8 mouse cellular contexts compared by ENCODE assay signal in genomic region chr15:100421059-100421757, GRCm38 (mm10). TPM values are rescaled to one million over a fixed set of nuclear protein-coding genes. Genes with fewer than 3 reads are reported as not detected.
DNase-seq lines count a peak whose midpoint lies in the region; ATAC-seq lines count a peak whose summit lies in the region.

No protein-coding gene starts in this region.

- no peaks in the 10 kb centered on the region for H3K9me3 ChIP-seq in lung, embryonic 16.5 days (ENCODE audit: control insufficient read depth, low read length)
- H3K9me3 ChIP-seq in hindbrain, embryonic 16.5 days (ENCODE audit: control insufficient read depth, low read length): no peaks in the 10 kb centered on the region
- no peaks in the 10 kb centered on the region for H3K9me3 ChIP-seq in midbrain, embryonic 16.5 days (replicated peaks; ENCODE audit: control insufficient read depth, low read length, poor library complexity, severe bottlenecking)

- 24% methylated on average over 8 of the region's 8 CpGs for WGBS in lung, embryonic 16.5 days
- 33% methylated on average over 8 of the region's 8 CpGs for WGBS in hindbrain, embryonic 16.5 days
- WGBS in midbrain, embryonic 16.5 days: 46% methylated on average over 8 of the region's 8 CpGs

- H3K9ac ChIP-seq in lung, embryonic 16.5 days (ENCODE audit: low read length): peak overlapping the region; percentile 29; the same call in 1 of the 2 replicates
- H3K9ac ChIP-seq in hindbrain, embryonic 16.5 days (ENCODE audit: low read depth, low read length): peak overlapping the region; percentile 27
- peak overlapping the region; percentile 15; the same call in 1 of the 2 replicates for H3K9ac ChIP-seq in midbrain, embryonic 16.5 days (ENCODE audit: low read depth, low read length)

- no peak for ATAC-seq in lung, embryonic 16.5 days (ENCODE audit: low read depth)
- ATAC-seq in erythroblast, adult 5-6 weeks (replicated peaks; ENCODE audit: low FRiP score, poor library complexity, severe bottlenecking): peak; percentile 7; the same call in 1 of the 2 replicates
- no peak for ATAC-seq in hindbrain, embryonic 16.5 days
- no peak for ATAC-seq in midbrain, embryonic 16.5 days

- no peak for DNase-seq in lung, postnatal 25 days (ENCODE audit: low spot score)
- DNase-seq in left cerebral cortex, adult 9 months (ENCODE audit: low spot score in 2 of 2): no peak
- no peak for DNase-seq in layer of hippocampus, postnatal 14 days (ENCODE audit: low spot score in 2 of 2)
- no peak for DNase-seq in thymus, postnatal 36 days

- H3K4me1 ChIP-seq in lung, embryonic 16.5 days (replicated peaks; ENCODE audit: control insufficient read depth, insufficient read depth, low read length): peaks cover 16% of the 10 kb centered on the region
- peaks cover 32% of the 10 kb centered on the region for H3K4me1 ChIP-seq in hindbrain, embryonic 16.5 days (ENCODE audit: control insufficient read depth, insufficient read depth, low read depth, low read length)
- peaks cover 33% of the 10 kb centered on the region for H3K4me1 ChIP-seq in midbrain, embryonic 16.5 days (ENCODE audit: control insufficient read depth, insufficient read depth, low read length)

- H3K27me3 ChIP-seq in lung, embryonic 16.5 days (ENCODE audit: control insufficient read depth, insufficient read depth, low read depth, low read length): peaks cover 16% of the 10 kb centered on the region
- peaks cover 10% of the 10 kb centered on the region; the same call in 1 of the 2 replicates for H3K27me3 ChIP-seq in hindbrain, embryonic 16.5 days (replicated peaks; ENCODE audit: control insufficient read depth, insufficient read depth, low read length)
- H3K27me3 ChIP-seq in midbrain, embryonic 16.5 days (ENCODE audit: control insufficient read depth, insufficient read depth, low read depth, low read length): peaks cover 19% of the 10 kb centered on the region

- H3K4me2 ChIP-seq in lung, embryonic 16.5 days (ENCODE audit: low read depth, low read length): peak overlapping the region; percentile 92
- H3K4me2 ChIP-seq in hindbrain, embryonic 16.5 days (ENCODE audit: low read length): peak overlapping the region; percentile 95
- H3K4me2 ChIP-seq in midbrain, embryonic 16.5 days (ENCODE audit: low read length): peak overlapping the region; percentile 92

- no peaks in the 10 kb centered on the region for H3K36me3 ChIP-seq in lung, embryonic 16.5 days (ENCODE audit: control insufficient read depth, insufficient read depth, low read length)
- no peaks in the 10 kb centered on the region for H3K36me3 ChIP-seq in hindbrain, embryonic 16.5 days (ENCODE audit: control insufficient read depth, insufficient read depth, low read length)
- no peaks in the 10 kb centered on the region for H3K36me3 ChIP-seq in midbrain, embryonic 16.5 days (ENCODE audit: control insufficient read depth, insufficient read depth, low read length)

- no peak overlapping the region for H3K27ac ChIP-seq in lung, embryonic 16.5 days (ENCODE audit: low read length)
- peak overlapping the region; percentile 34; the same call in 1 of the 2 replicates for H3K27ac ChIP-seq in hindbrain, embryonic 16.5 days (ENCODE audit: low read depth, low read length)
- no peak overlapping the region for H3K27ac ChIP-seq in midbrain, embryonic 16.5 days (ENCODE audit: low read length)

- H3K4me3 ChIP-seq in lung, embryonic 16.5 days (ENCODE audit: low read length): peak overlapping the region; percentile 87
- peak overlapping the region; percentile 84 for H3K4me3 ChIP-seq in hindbrain, embryonic 16.5 days (ENCODE audit: low read length)
- peak overlapping the region; percentile 97; the same call in 1 of the 2 replicates for H3K4me3 ChIP-seq in midbrain, embryonic 16.5 days (ENCODE audit: low read depth, low read length)

RNA-seq across cellular contexts. Expression of gene Gm5475, which starts 0.7 kb away (rescaled TPM):
- 0.06 and 0.19 TPM in 2 replicates for polyA plus RNA-seq in lung, embryonic 16.5 days (2015; fragmentation: Nextera tagmentation; extraction: Ambion mirVana)
- total RNA-seq in erythroblast, adult 5-6 weeks (2015; ENCODE audit: low replicate concordance): not detected in 2 replicates
- total RNA-seq in erythroblast, adult 5-6 weeks (2017; ENCODE audit: low replicate concordance): not detected in 2 replicates
- 0.11 and 0.16 TPM in 2 replicates for polyA plus RNA-seq in hindbrain, embryonic 16.5 days (2015; fragmentation: Nextera tagmentation; extraction: Ambion mirVana)
- 0.10 TPM in 2 replicates for polyA plus RNA-seq in midbrain, embryonic 16.5 days (2015; fragmentation: Nextera tagmentation; extraction: Ambion mirVana)
- total RNA-seq in layer of hippocampus, postnatal 14 days (2021): not detected

RNA-seq across cellular contexts. Expression of gene Slc11a2, which starts 3.7 kb away (rescaled TPM):
- 22.3 and 23.6 TPM in 2 replicates for polyA plus RNA-seq in lung, embryonic 16.5 days (2015; fragmentation: Nextera tagmentation; extraction: Ambion mirVana)
- total RNA-seq in erythroblast, adult 5-6 weeks (2015; ENCODE audit: low replicate concordance): 14.6 and 18.3 TPM in 2 replicates
- total RNA-seq in erythroblast, adult 5-6 weeks (2017; ENCODE audit: low replicate concordance): 20.1 and 23.8 TPM in 2 replicates
- polyA plus RNA-seq in hindbrain, embryonic 16.5 days (2015; fragmentation: Nextera tagmentation; extraction: Ambion mirVana): 24.9 and 30.8 TPM in 2 replicates
- 23.7 and 24.8 TPM in 2 replicates for polyA plus RNA-seq in midbrain, embryonic 16.5 days (2015; fragmentation: Nextera tagmentation; extraction: Ambion mirVana)
- 10 to 100 TPM; 61.4 to 65.1 TPM for total RNA-seq in layer of hippocampus, postnatal 14 days (2021)

RNA-seq across cellular contexts. Expression of gene Letmd1, which starts 47.6 kb away (rescaled TPM):
- polyA plus RNA-seq in lung, embryonic 16.5 days (2015; fragmentation: Nextera tagmentation; extraction: Ambion mirVana): 23.9 and 26.1 TPM in 2 replicates
- 4.4 and 4.8 TPM in 2 replicates for total RNA-seq in erythroblast, adult 5-6 weeks (2015; ENCODE audit: low replicate concordance)
- total RNA-seq in erythroblast, adult 5-6 weeks (2017; ENCODE audit: low replicate concordance): 2.5 and 3.7 TPM in 2 replicates
- polyA plus RNA-seq in hindbrain, embryonic 16.5 days (2015; fragmentation: Nextera tagmentation; extraction: Ambion mirVana): 59.3 and 62.0 TPM in 2 replicates
- polyA plus RNA-seq in midbrain, embryonic 16.5 days (2015; fragmentation: Nextera tagmentation; extraction: Ambion mirVana): 57.4 and 57.5 TPM in 2 replicates
- total RNA-seq in layer of hippocampus, postnatal 14 days (2021): 10 to 100 TPM; 61.1 to 66.6 TPM

RNA-seq across cellular contexts. Expression of gene Higd1c, which starts 56.9 kb away (rescaled TPM):
- polyA plus RNA-seq in lung, embryonic 16.5 days (2015; fragmentation: Nextera tagmentation; extraction: Ambion mirVana): not detected in 2 replicates
- not detected in 2 replicates for total RNA-seq in erythroblast, adult 5-6 weeks (2015; ENCODE audit: low replicate concordance)
- total RNA-seq in erythroblast, adult 5-6 weeks (2017; ENCODE audit: low replicate concordance): not detected in 2 replicates
- polyA plus RNA-seq in hindbrain, embryonic 16.5 days (2015; fragmentation: Nextera tagmentation; extraction: Ambion mirVana): not detected in 2 replicates
- polyA plus RNA-seq in midbrain, embryonic 16.5 days (2015; fragmentation: Nextera tagmentation; extraction: Ambion mirVana): not detected in 2 replicates
- not detected for total RNA-seq in layer of hippocampus, postnatal 14 days (2021)
